Mouse (Mus musculus): Measurements from ENCODE around the gene Sympk. TPM values are rescaled to one million over a fixed set of nuclear protein-coding genes. Genes with fewer than 3 reads are reported as not detected.
A peak's percentile ranks its signal among the peaks of the same experiment; 100 is the strongest.
"Not testable (repeated sequence)": the region's sequence is repeated elsewhere in the genome, so short reads cannot be mapped to it uniquely, and the experiment has no call there.

Sympk gene
- polyA plus RNA-seq, 1 experiment from 2014 or later = 34.4 TPM

GRCm38 (mm10) chr7:19055108-19055507 lies 30.9 kb downstream of the Sympk start:
- Histone ChIP-seq H3K9ac (replicated peaks; ENCODE audit: low read depth, low read length) (no peak overlapping the region), H3K9me3 (ENCODE audit: control insufficient read depth, low read length) (no peaks in the 10 kb centered on the region), H3K27ac (ENCODE audit: low read length) (no peak overlapping the region), H3K4me2 (ENCODE audit: low read length) (no peak overlapping the region), H3K4me3 (replicated peaks; ENCODE audit: low read length) (no peak overlapping the region), H3K36me3 (ENCODE audit: control insufficient read depth, insufficient read depth) (peaks cover 12% of the 10 kb centered on the region), H3K4me1 (replicated peaks; ENCODE audit: control insufficient read depth, insufficient read depth, low read length) (peaks cover 10% of the 10 kb centered on the region), H3K27me3 (replicated peaks; ENCODE audit: control insufficient read depth, insufficient read depth, low read length) (no peaks in the 10 kb centered on the region)
- ATAC-seq = no peak
- 92% methylated on average over 8 of the region's 8 CpGs for WGBS

- no peaks in the 10 kb centered on the region for H3K9me3 ChIP-seq (ENCODE audit: control insufficient read depth, low read length)
- H3K27me3 ChIP-seq (replicated peaks; ENCODE audit: control insufficient read depth, insufficient read depth, low read length) = no peaks in the 10 kb centered on the region
- no peaks in the 10 kb centered on the region for H3K36me3 ChIP-seq (ENCODE audit: control insufficient read depth, insufficient read depth)
- H3K27ac ChIP-seq (ENCODE audit: low read length) = no peak overlapping the region
- 90% methylated on average over 10 of the region's 10 CpGs for WGBS
- no peak overlapping the region for H3K4me2 ChIP-seq (ENCODE audit: low read length)
- no peak for ATAC-seq
- no peak overlapping the region for H3K4me3 ChIP-seq (replicated peaks; ENCODE audit: low read length)
- peaks cover 10% of the 10 kb centered on the region for H3K4me1 ChIP-seq (replicated peaks; ENCODE audit: control insufficient read depth, insufficient read depth, low read length)
- no peak overlapping the region for H3K9ac ChIP-seq (replicated peaks; ENCODE audit: low read depth, low read length)
Observed at GRCm38 (mm10) chr7:19057405-19057804, 33.2 kb downstream of the Sympk start.

- H3K9me3 ChIP-seq (ENCODE audit: control insufficient read depth, low read length) = no peaks in the 10 kb centered on the region
- no peak overlapping the region for H3K27ac ChIP-seq (ENCODE audit: low read length)
- no peak for ATAC-seq
- no peak overlapping the region; the same call in 1 of the 2 replicates for H3K4me2 ChIP-seq (ENCODE audit: low read length)
- H3K4me3 ChIP-seq (replicated peaks; ENCODE audit: low read length) = 0 out of 2 replicates have a peak overlapping the region, but pooled peaks have one; percentile 9
- H3K27me3 ChIP-seq (replicated peaks; ENCODE audit: control insufficient read depth, insufficient read depth, low read length) = peaks cover 19% of the 10 kb centered on the region
- no peaks in the 10 kb centered on the region for H3K36me3 ChIP-seq (ENCODE audit: control insufficient read depth, insufficient read depth)
- H3K4me1 ChIP-seq (replicated peaks; ENCODE audit: control insufficient read depth, insufficient read depth, low read length) = no peaks in the 10 kb centered on the region
- H3K9ac ChIP-seq (replicated peaks; ENCODE audit: low read depth, low read length) = no peak overlapping the region
- WGBS = 52% methylated on average over 13 of the region's 13 CpGs
Observed at GRCm38 (mm10) chr7:19065896-19066295, 41.7 kb downstream of the Sympk start.

- H3K4me1 ChIP-seq (replicated peaks; ENCODE audit: control insufficient read depth, insufficient read depth, low read length) = no peaks in the 10 kb centered on the region
- peaks cover 19% of the 10 kb centered on the region for H3K27me3 ChIP-seq (replicated peaks; ENCODE audit: control insufficient read depth, insufficient read depth, low read length)
- H3K4me3 ChIP-seq (replicated peaks; ENCODE audit: low read length) = no peak overlapping the region
- H3K9ac ChIP-seq (replicated peaks; ENCODE audit: low read depth, low read length) = no peak overlapping the region
- H3K4me2 ChIP-seq (ENCODE audit: low read length) = no peak overlapping the region
- no peaks in the 10 kb centered on the region for H3K9me3 ChIP-seq (ENCODE audit: control insufficient read depth, low read length)
- ATAC-seq = no peak
- no peaks in the 10 kb centered on the region for H3K36me3 ChIP-seq (ENCODE audit: control insufficient read depth, insufficient read depth)
- WGBS = 49% methylated on average over 14 of the region's 14 CpGs
- no peak overlapping the region for H3K27ac ChIP-seq (ENCODE audit: low read length)
Observed at GRCm38 (mm10) chr7:19067063-19067462, 42.9 kb downstream of the Sympk start.

GRCm38 (mm10) chr7:19067935-19068334 lies 43.8 kb downstream of the Sympk start:
- Histone ChIP-seq H3K4me1 (replicated peaks; ENCODE audit: control insufficient read depth, insufficient read depth, low read length) (no peaks in the 10 kb centered on the region), H3K27ac (ENCODE audit: low read length) (no peak overlapping the region), H3K36me3 (ENCODE audit: control insufficient read depth, insufficient read depth) (no peaks in the 10 kb centered on the region), H3K4me2 (ENCODE audit: low read length) (no peak overlapping the region), H3K9ac (replicated peaks; ENCODE audit: low read depth, low read length) (no peak overlapping the region), H3K9me3 (ENCODE audit: control insufficient read depth, low read length) (no peaks in the 10 kb centered on the region), H3K27me3 (replicated peaks; ENCODE audit: control insufficient read depth, insufficient read depth, low read length) (peaks cover 19% of the 10 kb centered on the region), H3K4me3 (replicated peaks; ENCODE audit: low read length) (no peak overlapping the region)
- 80% methylated on average over 14 of the region's 14 CpGs for WGBS
- ATAC-seq = no peak

- Histone ChIP-seq H3K4me2 (ENCODE audit: low read length) (no peak overlapping the region), H3K9ac (replicated peaks; ENCODE audit: low read depth, low read length) (no peak overlapping the region), H3K36me3 (ENCODE audit: control insufficient read depth, insufficient read depth) (no peaks in the 10 kb centered on the region), H3K27ac (ENCODE audit: low read length) (no peak overlapping the region), H3K4me1 (replicated peaks; ENCODE audit: control insufficient read depth, insufficient read depth, low read length) (no peaks in the 10 kb centered on the region), H3K9me3 (ENCODE audit: control insufficient read depth, low read length) (no peaks in the 10 kb centered on the region), H3K4me3 (replicated peaks; ENCODE audit: low read length) (no peak overlapping the region), H3K27me3 (replicated peaks; ENCODE audit: control insufficient read depth, insufficient read depth, low read length) (peaks cover 19% of the 10 kb centered on the region)
- 2% methylated on average over 2 of the region's 2 CpGs for WGBS
- no peak for ATAC-seq
Observed at GRCm38 (mm10) chr7:19068707-19069106, 44.5 kb downstream of the Sympk start.

GRCm38 (mm10) chr7:19069500-19069899 lies 45.3 kb downstream of the Sympk start:
- H3K4me3 ChIP-seq (replicated peaks; ENCODE audit: low read length) = no peak overlapping the region
- H3K27me3 ChIP-seq (replicated peaks; ENCODE audit: control insufficient read depth, insufficient read depth, low read length) = peaks cover 17% of the 10 kb centered on the region
- WGBS = 52% methylated on average over 3 of the region's 3 CpGs
- no peaks in the 10 kb centered on the region for H3K36me3 ChIP-seq (ENCODE audit: control insufficient read depth, insufficient read depth)
- H3K4me1 ChIP-seq (replicated peaks; ENCODE audit: control insufficient read depth, insufficient read depth, low read length) = no peaks in the 10 kb centered on the region
- H3K27ac ChIP-seq (ENCODE audit: low read length) = no peak overlapping the region
- H3K9me3 ChIP-seq (ENCODE audit: control insufficient read depth, low read length) = no peaks in the 10 kb centered on the region
- H3K4me2 ChIP-seq (ENCODE audit: low read length) = no peak overlapping the region
- no peak overlapping the region for H3K9ac ChIP-seq (replicated peaks; ENCODE audit: low read depth, low read length)
- ATAC-seq = no peak

GRCm38 (mm10) chr7:19071024-19071423 lies 46.8 kb downstream of the Sympk start:
- H3K4me1 ChIP-seq (replicated peaks; ENCODE audit: control insufficient read depth, insufficient read depth, low read length); H3K27me3 ChIP-seq (replicated peaks; ENCODE audit: control insufficient read depth, insufficient read depth, low read length); H3K36me3 ChIP-seq (ENCODE audit: control insufficient read depth, insufficient read depth); ATAC-seq; H3K4me3 ChIP-seq (replicated peaks; ENCODE audit: low read length); H3K9me3 ChIP-seq (ENCODE audit: control insufficient read depth, low read length); H3K4me2 ChIP-seq (ENCODE audit: low read length); H3K27ac ChIP-seq (ENCODE audit: low read length); H3K9ac ChIP-seq (replicated peaks; ENCODE audit: low read depth, low read length): not testable (repeated sequence)
- WGBS = 63% methylated on average over 3 of the region's 3 CpGs

GRCm38 (mm10) chr7:19073504-19073903 lies 49.3 kb downstream of the Sympk start:
- H3K27ac ChIP-seq (ENCODE audit: low read length) = no peak overlapping the region
- ATAC-seq = no peak
- 82% methylated on average over 9 of the region's 9 CpGs for WGBS
- H3K27me3 ChIP-seq (replicated peaks; ENCODE audit: control insufficient read depth, insufficient read depth, low read length) = no peaks in the 10 kb centered on the region
- peaks cover 4% of the 10 kb centered on the region for H3K36me3 ChIP-seq (ENCODE audit: control insufficient read depth, insufficient read depth)
- H3K9me3 ChIP-seq (ENCODE audit: control insufficient read depth, low read length) = no peaks in the 10 kb centered on the region
- H3K4me1 ChIP-seq (replicated peaks; ENCODE audit: control insufficient read depth, insufficient read depth, low read length) = peaks cover 24% of the 10 kb centered on the region
- H3K4me3 ChIP-seq (replicated peaks; ENCODE audit: low read length) = no peak overlapping the region
- H3K4me2 ChIP-seq (ENCODE audit: low read length) = no peak overlapping the region
- H3K9ac ChIP-seq (replicated peaks; ENCODE audit: low read depth, low read length) = no peak overlapping the region

- H3K36me3 ChIP-seq (ENCODE audit: control insufficient read depth, insufficient read depth) = peaks cover 7% of the 10 kb centered on the region
- no peak overlapping the region for H3K4me2 ChIP-seq (ENCODE audit: low read length)
- no peak overlapping the region for H3K27ac ChIP-seq (ENCODE audit: low read length)
- 94% methylated on average over 6 of the region's 6 CpGs for WGBS
- H3K9ac ChIP-seq (replicated peaks; ENCODE audit: low read depth, low read length) = no peak overlapping the region
- no peaks in the 10 kb centered on the region for H3K27me3 ChIP-seq (replicated peaks; ENCODE audit: control insufficient read depth, insufficient read depth, low read length)
- ATAC-seq = no peak
- H3K9me3 ChIP-seq (ENCODE audit: control insufficient read depth, low read length) = no peaks in the 10 kb centered on the region
- H3K4me1 ChIP-seq (replicated peaks; ENCODE audit: control insufficient read depth, insufficient read depth, low read length) = peaks cover 24% of the 10 kb centered on the region
- H3K4me3 ChIP-seq (replicated peaks; ENCODE audit: low read length) = no peak overlapping the region
Observed at GRCm38 (mm10) chr7:19074494-19074893, 50.3 kb downstream of the Sympk start.
